Mouse (Mus musculus) midbrain, embryonic 13.5 days (tissue): ENCODE measurements at regions not wholly inside any gene's neighbourhood (a gene's known extent, or its start where the extent isn't known, plus 50 kb on each side); places are given as distances from the start of the nearest gene placed in this dataset.
"Not testable (repeated sequence)": the region's sequence is repeated elsewhere in the genome, so short reads cannot be mapped to it uniquely, and the experiment has no call there.

Source experiments
- ATAC-seq: fragments of 200-750 bp; cut with Nextera tagmentation; 2 replicates; pipeline ENCODE4 v1.8.0; 2017; ENCODE audit warnings: mild to moderate bottlenecking, moderate TSS enrichment, moderate library complexity
- H3K27ac ChIP-seq: fragments of 300-500 bp; sonication (generic); 2 replicates; pipeline ENCODE4 v1.5.1; 2015; ENCODE audit warnings: inconsistent platforms, mild to moderate bottlenecking, moderate library complexity
- H3K27me3 ChIP-seq: fragments of 300-500 bp; sonication (generic); 2 replicates; pipeline ENCODE4 v1.6.1; 2015; ENCODE audit warnings: mild to moderate bottlenecking, inconsistent platforms
- H3K36me3 ChIP-seq: fragments of 300-500 bp; sonication (generic); 2 replicates; pipeline ENCODE4 v1.6.1; 2015; ENCODE audit warnings: mild to moderate bottlenecking, inconsistent platforms
- H3K4me1 ChIP-seq: fragments of 300-500 bp; sonication (generic); replicated peaks from 2 replicates; pipeline ENCODE4 v1.6.1; 2015; ENCODE audit warnings: inconsistent platforms
- H3K4me2 ChIP-seq: fragments of 300-500 bp; sonication (generic); replicated peaks from 2 replicates; pipeline ENCODE4 v1.6.1; 2015; ENCODE audit warnings: moderate library complexity, mild to moderate bottlenecking, inconsistent platforms
- H3K4me3 ChIP-seq: fragments of 300-500 bp; sonication (generic); replicated peaks from 2 replicates; pipeline ENCODE4 v1.5.1; 2015; ENCODE audit warnings: mild to moderate bottlenecking, inconsistent platforms
- H3K9ac ChIP-seq: fragments of 300-500 bp; sonication (generic); replicated peaks from 2 replicates; pipeline ENCODE4 v1.6.1; 2015; ENCODE audit warnings: mild to moderate bottlenecking, inconsistent platforms
- H3K9me3 ChIP-seq: fragments of 300-500 bp; sonication (generic); 2 replicates; pipeline ENCODE4 v1.6.1; 2016; ENCODE audit warnings: mild to moderate bottlenecking, inconsistent platforms
- WGBS: fragments of 180-500 bp; shearing (Covaris S2); methylation state at CpG from one replicate; pipeline ENCODE4 v1.1.7; 2015; 5-methylcytosine and 5-hydroxymethylcytosine counted together

DNA sequence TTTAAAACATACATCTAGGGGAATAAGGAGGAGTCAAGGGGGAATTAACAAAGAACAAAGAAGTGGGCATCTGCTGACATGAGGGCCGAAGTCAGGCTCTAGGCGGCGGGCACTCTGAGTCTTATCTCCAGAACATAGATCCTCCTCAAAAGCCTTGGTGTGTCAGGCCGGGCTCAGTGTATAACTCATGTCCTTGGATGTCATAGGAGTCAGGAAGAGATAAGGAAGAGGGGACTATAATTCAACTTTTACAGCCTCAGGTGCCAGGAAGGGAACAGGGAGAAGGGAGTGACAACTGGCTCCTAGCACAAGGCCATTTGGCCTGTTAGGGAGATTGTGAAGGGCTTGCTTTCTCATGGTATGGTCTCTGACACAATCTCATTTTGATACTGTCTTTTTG, 185.9 kb upstream of the Ube2e2 start:
- not testable (repeated sequence) for H3K27me3 ChIP-seq, H3K9ac ChIP-seq, H3K4me1 ChIP-seq, H3K36me3 ChIP-seq, H3K9me3 ChIP-seq, ATAC-seq, H3K4me3 ChIP-seq, H3K4me2 ChIP-seq, H3K27ac ChIP-seq
- WGBS: 92% methylated on average over 4 of the region's 4 CpGs

DNA sequence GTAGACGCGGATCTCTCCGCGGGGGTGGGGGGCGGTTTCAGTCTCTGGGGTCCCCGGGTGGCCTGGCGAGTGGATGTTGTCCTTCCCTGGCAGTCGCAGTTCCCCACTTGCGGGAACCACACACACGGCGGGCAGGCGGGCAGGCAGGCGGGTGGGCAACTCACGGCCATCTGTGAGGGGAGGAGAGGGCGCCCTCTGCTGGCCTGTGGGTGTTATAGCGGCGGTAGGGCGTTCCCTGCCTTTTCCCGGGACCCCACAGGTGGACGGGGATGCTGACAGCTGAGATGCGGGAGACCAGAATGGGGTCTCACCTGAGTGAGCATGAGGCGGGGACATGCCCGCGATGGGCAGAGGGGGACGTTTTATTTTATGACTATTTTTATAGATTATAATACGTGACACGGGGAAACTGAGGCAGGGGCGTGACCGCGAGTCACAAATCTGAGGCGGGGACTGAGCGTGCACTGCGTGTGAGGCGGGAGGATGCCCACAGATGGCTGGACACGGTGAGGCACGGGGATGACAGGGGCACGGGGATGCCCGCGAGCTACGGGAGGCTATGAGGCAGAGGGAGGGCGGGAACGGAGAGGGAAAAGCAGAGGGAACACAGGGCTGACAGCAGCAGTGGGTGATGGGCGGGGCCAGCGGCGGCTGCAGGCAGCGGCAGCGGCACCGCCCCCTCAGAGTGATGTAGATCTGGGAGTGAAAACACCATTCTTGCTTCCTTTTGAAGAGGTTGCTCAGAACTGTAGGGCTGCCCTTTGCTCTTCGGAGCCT, 148.1 kb upstream of the Ube2e2 start:
- Histone ChIP-seq H3K27ac (no peak overlapping the region), H3K4me1 (0 out of 2 replicates have a peak, but pooled peaks cover 5% of the 10 kb centered on the region), H3K4me2 (peak overlapping the region; percentile 86), H3K9me3 (no peaks in the 10 kb centered on the region; the same call in 1 of the 2 replicates), H3K36me3 (no peaks in the 10 kb centered on the region), H3K4me3 (peak overlapping the region; percentile 52), H3K27me3 (no peaks in the 10 kb centered on the region), H3K9ac (peak overlapping the region; percentile 63)
- peak; percentile 94 for ATAC-seq
- WGBS: 2% methylated on average over 47 of the region's 49 CpGs

DNA sequence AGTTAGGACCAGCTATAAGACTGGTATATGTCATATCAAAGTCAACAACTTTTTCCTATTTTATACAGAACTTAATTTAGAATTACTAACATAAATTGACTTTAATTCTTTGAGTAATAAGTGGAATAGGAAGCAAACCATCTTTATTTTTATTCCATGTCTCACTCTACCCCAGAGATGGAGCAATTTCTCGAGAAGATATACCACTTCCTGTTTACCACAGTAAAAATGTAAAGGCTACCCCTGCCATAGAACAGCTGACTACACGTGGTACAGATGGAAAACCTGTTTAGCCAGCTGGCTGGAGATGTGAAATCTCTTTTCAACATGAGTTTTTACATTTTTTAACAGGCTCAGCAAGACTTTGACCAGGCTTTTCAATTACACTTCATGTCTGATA, 126.0 kb upstream of the Ube2e2 start:
- 46% methylated on average over 2 of the region's 2 CpGs for WGBS

DNA sequence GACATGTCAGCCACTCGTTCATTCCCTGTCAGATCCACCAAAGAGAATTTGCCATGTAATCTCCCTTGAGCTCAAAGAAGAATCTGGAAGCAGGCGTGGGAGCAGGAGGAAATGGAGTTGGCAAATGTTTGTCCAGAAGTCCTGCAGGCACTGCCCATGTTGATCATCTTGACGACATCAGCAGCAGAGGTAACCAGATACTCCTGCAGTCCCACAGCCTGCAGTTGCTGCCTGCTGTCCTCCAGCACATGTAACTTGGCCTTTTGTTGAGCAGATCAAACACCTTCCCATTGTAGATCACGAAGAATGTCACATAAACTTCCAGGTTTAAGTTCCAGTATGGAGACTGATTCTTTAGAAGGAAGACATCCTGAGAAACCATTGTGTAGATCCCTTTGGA, 121.3 kb upstream of the Ube2e2 start:
- no peak overlapping the region for H3K9ac ChIP-seq
- H3K9me3 ChIP-seq: no peaks in the 10 kb centered on the region
- no peaks in the 10 kb centered on the region for H3K27me3 ChIP-seq
- H3K36me3 ChIP-seq: no peaks in the 10 kb centered on the region
- ATAC-seq: no peak
- no peak overlapping the region for H3K4me3 ChIP-seq
- no peaks in the 10 kb centered on the region for H3K4me1 ChIP-seq
- WGBS: 82% methylated on average over 4 of the region's 4 CpGs
- H3K4me2 ChIP-seq: no peak overlapping the region
- H3K27ac ChIP-seq: no peak overlapping the region

More for the DNA sequence above, 126.0 kb upstream of the Ube2e2 start:
- Histone ChIP-seq H3K4me2 (no peak overlapping the region), H3K27me3 (no peaks in the 10 kb centered on the region), H3K9ac (no peak overlapping the region), H3K4me3 (no peak overlapping the region), H3K9me3 (no peaks in the 10 kb centered on the region), H3K27ac (no peak overlapping the region), H3K36me3 (no peaks in the 10 kb centered on the region), H3K4me1 (no peaks in the 10 kb centered on the region)
- no peak for ATAC-seq

DNA sequence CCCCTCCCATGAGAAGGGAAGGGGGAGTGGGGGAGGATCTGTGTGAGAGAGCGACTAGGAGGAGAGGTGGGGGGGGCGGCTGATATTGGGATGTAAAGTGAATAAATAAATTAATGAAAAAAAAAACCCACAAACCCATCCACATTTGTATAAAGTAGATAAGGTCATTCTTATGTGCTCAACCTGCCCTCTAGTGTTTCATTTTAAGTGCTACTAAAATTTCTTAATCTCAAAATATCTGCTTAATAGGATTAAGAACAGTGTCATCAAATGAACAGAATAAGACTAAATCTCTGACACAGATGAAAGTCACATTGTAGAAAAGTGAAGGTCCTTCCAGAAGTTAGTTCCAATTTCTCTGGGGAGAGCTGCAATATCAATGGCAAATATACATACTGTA, 119.5 kb upstream of the Ube2e2 start:
- not testable (repeated sequence) for ATAC-seq, H3K4me2 ChIP-seq, H3K4me3 ChIP-seq, H3K9me3 ChIP-seq, H3K36me3 ChIP-seq, H3K27me3 ChIP-seq, H3K27ac ChIP-seq, H3K9ac ChIP-seq, H3K4me1 ChIP-seq
- WGBS: 86% methylated on average over 2 of the region's 2 CpGs

DNA sequence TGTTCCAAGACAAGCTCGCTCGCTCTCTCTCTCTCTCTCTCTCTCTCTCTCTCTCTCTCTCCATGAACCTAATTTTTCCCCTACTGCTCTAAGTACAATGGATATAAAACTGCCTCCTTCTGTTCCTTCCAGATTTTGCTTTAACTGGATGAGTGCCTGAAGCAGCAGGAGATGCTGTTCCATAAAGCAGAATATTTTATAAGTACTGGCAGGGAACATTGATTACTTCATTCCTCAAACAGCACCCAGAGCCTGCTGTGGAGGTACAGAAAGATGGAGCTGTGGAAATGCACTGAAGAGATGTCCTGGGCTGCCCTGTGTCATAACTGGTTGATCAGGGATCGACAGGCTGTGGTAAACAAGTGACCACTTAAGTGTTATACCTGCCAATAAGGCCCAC, 89.8 kb upstream of the Ube2e2 start:
- no peak overlapping the region for H3K4me2 ChIP-seq
- no peak overlapping the region for H3K4me3 ChIP-seq
- H3K36me3 ChIP-seq: no peaks in the 10 kb centered on the region
- ATAC-seq: no peak
- H3K27me3 ChIP-seq: no peaks in the 10 kb centered on the region
- WGBS: 91% methylated on average over 3 of the region's 3 CpGs
- no peak overlapping the region for H3K27ac ChIP-seq
- H3K4me1 ChIP-seq: no peaks in the 10 kb centered on the region
- H3K9ac ChIP-seq: no peak overlapping the region
- H3K9me3 ChIP-seq: no peaks in the 10 kb centered on the region

DNA sequence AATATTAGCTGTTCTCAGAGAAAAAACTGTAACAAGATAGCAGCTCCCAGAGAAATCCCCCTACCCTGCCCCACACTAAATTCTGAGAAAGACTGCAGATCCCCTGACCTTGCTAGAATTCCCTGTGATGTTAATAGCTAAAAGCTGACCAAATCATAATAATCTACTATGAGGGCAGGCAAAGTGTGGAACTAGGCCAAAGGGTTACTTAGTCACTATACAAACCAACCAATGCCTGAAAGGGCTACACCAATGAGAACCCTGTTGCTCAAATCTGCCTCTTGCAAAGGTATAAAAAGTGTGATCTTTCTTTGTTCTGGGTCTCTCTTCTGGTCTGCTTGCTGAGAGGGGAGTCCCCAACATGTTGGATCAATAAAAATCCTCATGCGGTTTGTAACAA, 69.8 kb upstream of the Ube2e2 start:
- WGBS: 94% methylated on average over 1 of the region's 1 CpGs

DNA sequence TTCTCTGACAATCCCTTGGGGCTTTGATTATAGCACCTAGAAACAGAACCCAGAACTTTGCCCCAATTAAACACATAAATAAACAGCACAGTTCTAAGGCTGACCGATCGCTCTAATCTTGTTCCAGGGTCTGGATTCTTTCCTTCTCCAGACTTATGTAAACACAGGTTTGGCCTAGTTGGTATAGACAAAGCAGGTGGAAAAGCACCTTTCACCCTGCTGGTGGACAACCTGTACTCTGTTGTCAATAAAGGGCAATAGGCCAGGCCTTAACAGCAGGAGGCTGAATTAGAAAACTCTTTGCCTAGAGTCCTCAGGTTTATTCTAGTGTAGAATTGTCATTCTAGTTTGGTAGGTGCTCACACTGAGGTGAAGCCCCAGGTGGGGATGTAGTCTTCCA, 69.2 kb upstream of the Ube2e2 start:
- no peaks in the 10 kb centered on the region for H3K27me3 ChIP-seq
- H3K4me2 ChIP-seq: no peak overlapping the region
- H3K27ac ChIP-seq: no peak overlapping the region

More for the DNA sequence above, 69.8 kb upstream of the Ube2e2 start:
- Histone ChIP-seq H3K9ac (no peak overlapping the region), H3K27me3 (no peaks in the 10 kb centered on the region), H3K9me3 (no peaks in the 10 kb centered on the region), H3K4me3 (no peak overlapping the region), H3K27ac (no peak overlapping the region), H3K4me2 (no peak overlapping the region), H3K4me1 (no peaks in the 10 kb centered on the region), H3K36me3 (no peaks in the 10 kb centered on the region)
- no peak for ATAC-seq

More for the DNA sequence above, 69.2 kb upstream of the Ube2e2 start:
- no peaks in the 10 kb centered on the region for H3K4me1 ChIP-seq
- no peaks in the 10 kb centered on the region for H3K9me3 ChIP-seq
- WGBS: 82% methylated on average over 2 of the region's 2 CpGs
- H3K9ac ChIP-seq: no peak overlapping the region
- no peak for ATAC-seq
- H3K4me3 ChIP-seq: no peak overlapping the region
- no peaks in the 10 kb centered on the region for H3K36me3 ChIP-seq
